Mouse (Mus musculus) forebrain, embryonic 16.5 days (tissue): ENCODE results near the gene Pcid2. TPM values are rescaled to one million over a fixed set of nuclear protein-coding genes. Genes with fewer than 3 reads are reported as not detected.
A peak's percentile ranks its signal among the peaks of the same experiment; 100 is the strongest.

ENCODE experiments used
- ATAC-seq: fragments of 200-750 bp; cut with Nextera tagmentation; 2 replicates; pipeline ENCODE4 v1.8.0; 2017; ENCODE audit warnings: mild to moderate bottlenecking, moderate library complexity
- H3K27ac ChIP-seq: fragments of 300-500 bp; sonication (generic); 2 replicates; pipeline ENCODE4 v1.5.1; 2014; ENCODE audit warnings: low read length, control low read depth
- H3K27me3 ChIP-seq: fragments of 300-500 bp; sonication (generic); replicated peaks from 2 replicates; pipeline ENCODE4 v1.6.1; 2014; ENCODE audit warnings: low read length; ENCODE audit not compliant: control insufficient read depth, insufficient read depth
- H3K36me3 ChIP-seq: fragments of 300-500 bp; sonication (generic); 2 replicates; pipeline ENCODE4 v1.6.1; 2014; ENCODE audit not compliant: control insufficient read depth, insufficient read depth
- H3K4me1 ChIP-seq: fragments of 300-500 bp; sonication (generic); replicated peaks from 2 replicates; pipeline ENCODE4 v1.6.1; 2014; ENCODE audit warnings: low read length; ENCODE audit not compliant: control insufficient read depth, insufficient read depth
- H3K4me2 ChIP-seq: fragments of 300-500 bp; sonication (generic); 2 replicates; pipeline ENCODE4 v1.6.1; 2014; ENCODE audit warnings: mild to moderate bottlenecking, low read length, control low read depth
- H3K4me3 ChIP-seq: fragments of 300-500 bp; sonication (generic); replicated peaks from 2 replicates; pipeline ENCODE4 v1.5.1; 2014; ENCODE audit warnings: mild to moderate bottlenecking, low read length, control low read depth
- H3K9ac ChIP-seq: fragments of 300-500 bp; sonication (generic); replicated peaks from 2 replicates; pipeline ENCODE4 v1.6.1; 2014; ENCODE audit warnings: low read depth, low read length, control low read depth
- H3K9me3 ChIP-seq: fragments of 300-500 bp; sonication (generic); 2 replicates; pipeline ENCODE4 v1.6.1; 2016; ENCODE audit warnings: low read length; ENCODE audit not compliant: control insufficient read depth
- WGBS: fragments of 180-500 bp; shearing (Covaris S2); extraction: QIAGEN DNeasy Blood & Tissue Kit; methylation state at CpG from one replicate; pipeline ENCODE4 v1.1.7; 2014; 5-methylcytosine and 5-hydroxymethylcytosine counted together
- polyA plus RNA-seq: library from polyadenylated mRNA; unstranded; fragments of >200 nt; fragmentation: Nextera tagmentation; extraction: Ambion mirVana; gene quantifications from 2 replicates; pipeline ENCODE4 v1.2.1, GENCODE M21; 2015

Gene Pcid2
- polyA plus RNA-seq, 1 experiment from 2014 or later = 51.6 TPM

- WGBS = 86% methylated on average over 4 of the region's 4 CpGs
- no peak overlapping the region for H3K9ac ChIP-seq
- H3K27me3 ChIP-seq = no peaks in the 10 kb centered on the region
- no peak overlapping the region for H3K4me2 ChIP-seq
- no peak overlapping the region for H3K27ac ChIP-seq
- ATAC-seq = no peak
- H3K9me3 ChIP-seq = no peaks in the 10 kb centered on the region
- no peaks in the 10 kb centered on the region for H3K4me1 ChIP-seq
- H3K36me3 ChIP-seq = no peaks in the 10 kb centered on the region
- H3K4me3 ChIP-seq = no peak overlapping the region
Measured at GRCm38 (mm10) chr8:13057351-13057750, 47.9 kb downstream of the Pcid2 start.

- Histone ChIP-seq H3K4me1 (no peaks in the 10 kb centered on the region), H3K9me3 (no peaks in the 10 kb centered on the region), H3K27ac (no peak overlapping the region), H3K4me3 (no peak overlapping the region), H3K27me3 (no peaks in the 10 kb centered on the region), H3K9ac (no peak overlapping the region), H3K36me3 (no peaks in the 10 kb centered on the region), H3K4me2 (no peak overlapping the region)
- ATAC-seq = no peak
- WGBS = 87% methylated on average over 10 of the region's 10 CpGs
Measured at GRCm38 (mm10) chr8:13050550-13050949, 54.7 kb downstream of the Pcid2 start.

GRCm38 (mm10) chr8:13047652-13048051 is 57.6 kb downstream of the Pcid2 start:
- H3K4me3 ChIP-seq = no peak overlapping the region
- H3K4me2 ChIP-seq = no peak overlapping the region
- no peak for ATAC-seq
- 51% methylated on average over 5 of the region's 5 CpGs for WGBS
- no peaks in the 10 kb centered on the region for H3K9me3 ChIP-seq
- no peaks in the 10 kb centered on the region for H3K27me3 ChIP-seq
- H3K36me3 ChIP-seq = no peaks in the 10 kb centered on the region
- H3K9ac ChIP-seq = no peak overlapping the region
- H3K27ac ChIP-seq = no peak overlapping the region
- H3K4me1 ChIP-seq = no peaks in the 10 kb centered on the region

GRCm38 (mm10) chr8:13041459-13041858 is 63.8 kb downstream of the Pcid2 start:
- no peaks in the 10 kb centered on the region for H3K36me3 ChIP-seq
- 78% methylated on average over 4 of the region's 4 CpGs for WGBS
- no peak overlapping the region for H3K27ac ChIP-seq
- H3K9ac ChIP-seq = no peak overlapping the region
- no peaks in the 10 kb centered on the region for H3K27me3 ChIP-seq
- H3K9me3 ChIP-seq = no peaks in the 10 kb centered on the region
- peaks cover under 1% of the 10 kb centered on the region; the same call in 1 of the 2 replicates for H3K4me1 ChIP-seq
- no peak overlapping the region for H3K4me2 ChIP-seq
- no peak overlapping the region for H3K4me3 ChIP-seq
- no peak for ATAC-seq

GRCm38 (mm10) chr8:13039054-13039453 is 66.2 kb downstream of the Pcid2 start:
- no peaks in the 10 kb centered on the region for H3K27me3 ChIP-seq
- H3K4me1 ChIP-seq = peaks cover 5% of the 10 kb centered on the region; the same call in 1 of the 2 replicates
- H3K9me3 ChIP-seq = no peaks in the 10 kb centered on the region
- no peaks in the 10 kb centered on the region for H3K36me3 ChIP-seq
- no peak overlapping the region for H3K9ac ChIP-seq
- H3K27ac ChIP-seq = no peak overlapping the region
- no peak overlapping the region for H3K4me2 ChIP-seq
- no peak for ATAC-seq
- 82% methylated on average over 6 of the region's 6 CpGs for WGBS
- no peak overlapping the region for H3K4me3 ChIP-seq

GRCm38 (mm10) chr8:13037569-13037968 is 67.7 kb downstream of the Pcid2 start:
- Histone ChIP-seq H3K27ac (no peak overlapping the region), H3K27me3 (no peaks in the 10 kb centered on the region), H3K9me3 (no peaks in the 10 kb centered on the region), H3K4me1 (peaks cover 5% of the 10 kb centered on the region; the same call in 1 of the 2 replicates), H3K9ac (no peak overlapping the region), H3K36me3 (no peaks in the 10 kb centered on the region), H3K4me3 (no peak overlapping the region), H3K4me2 (no peak overlapping the region)
- WGBS = 56% methylated on average over 5 of the region's 5 CpGs
- no peak for ATAC-seq

- no peaks in the 10 kb centered on the region for H3K36me3 ChIP-seq
- H3K27me3 ChIP-seq = no peaks in the 10 kb centered on the region
- peak; percentile 18; the same call in 1 of the 2 replicates for ATAC-seq
- WGBS = 79% methylated on average over 7 of the region's 7 CpGs
- no peak within 1 kb of the TSS for H3K4me3 ChIP-seq
- no peaks in the 10 kb centered on the region for H3K9me3 ChIP-seq
- no peak within 1 kb of the TSS for H3K4me2 ChIP-seq
- H3K9ac ChIP-seq = no peak within 1 kb of the TSS
- H3K4me1 ChIP-seq = peaks cover 5% of the 10 kb centered on the region; the same call in 1 of the 2 replicates
- no peak within 1 kb of the TSS for H3K27ac ChIP-seq
Measured at GRCm38 (mm10) chr8:13037015-13037414, 68.2 kb downstream of the Pcid2 start, which contains the start of gene F10. TSS of gene F10 (plus strand) at chr8:13037308.

GRCm38 (mm10) chr8:13036346-13036812 is 68.9 kb downstream of the Pcid2 start:
- peak; percentile 69 for ATAC-seq
- 67% methylated on average over 10 of the region's 10 CpGs for WGBS
- no peak overlapping the region for H3K9ac ChIP-seq

GRCm38 (mm10) chr8:13028482-13028881 is 76.8 kb downstream of the Pcid2 start:
- Histone ChIP-seq H3K4me3 (no peak overlapping the region), H3K9me3 (no peaks in the 10 kb centered on the region), H3K27me3 (no peaks in the 10 kb centered on the region), H3K9ac (no peak overlapping the region), H3K4me2 (no peak overlapping the region), H3K36me3 (no peaks in the 10 kb centered on the region), H3K27ac (no peak overlapping the region), H3K4me1 (no peaks in the 10 kb centered on the region)
- 75% methylated on average over 5 of the region's 5 CpGs for whole genome bisulfite sequencing
- no peak for ATAC-seq

More at GRCm38 (mm10) chr8:13036346-13036812, 68.9 kb downstream of the Pcid2 start:
- H3K27ac ChIP-seq = no peak overlapping the region
- no peaks in the 10 kb centered on the region for H3K36me3 ChIP-seq
- no peaks in the 10 kb centered on the region for H3K9me3 ChIP-seq
- H3K4me3 ChIP-seq = no peak overlapping the region
- H3K4me1 ChIP-seq = peaks cover 5% of the 10 kb centered on the region; the same call in 1 of the 2 replicates
- H3K27me3 ChIP-seq = no peaks in the 10 kb centered on the region
- no peak overlapping the region for H3K4me2 ChIP-seq

GRCm38 (mm10) chr8:13027615-13028014 is 77.6 kb downstream of the Pcid2 start:
- Histone ChIP-seq H3K9me3 (no peaks in the 10 kb centered on the region), H3K27ac (no peak overlapping the region), H3K9ac (no peak overlapping the region), H3K27me3 (no peaks in the 10 kb centered on the region), H3K4me2 (no peak overlapping the region), H3K4me1 (no peaks in the 10 kb centered on the region), H3K4me3 (no peak overlapping the region), H3K36me3 (no peaks in the 10 kb centered on the region)
- ATAC-seq = no peak
- WGBS = 90% methylated on average over 5 of the region's 5 CpGs
